Mouse (Mus musculus) urinary bladder, adult 2 months (tissue): ENCODE data around the gene Pnpla8. TPM values are rescaled to one million over a fixed set of nuclear protein-coding genes. Genes with fewer than 3 reads are reported as not detected.
A peak's percentile ranks its signal among the peaks of the same experiment; 100 is the strongest.
"Not testable (repeated sequence)": the region's sequence is repeated elsewhere in the genome, so short reads cannot be mapped to it uniquely, and the experiment has no call there.

Experiments
- DNase-seq: peaks from one replicate; pipeline ENCODE4 v3.0.0; 2022; ENCODE audit warnings: low spot score
- polyA plus RNA-seq: library from polyadenylated mRNA; depleted of rRNA; stranded (reverse); fragments of >200 nt; gene quantifications from 2 replicates; pipeline ENCODE4 v1.2.3, GENCODE M21; 2012

Pnpla8 gene
- polyA plus RNA-seq, 1 experiment, result 46.2 TPM

GRCm38 (mm10) chr12:44269311-44269831, 48.2 kb downstream of the Pnpla8 start:
- DNase-seq, result no peak

- DNase-seq, result no peak
Measured at GRCm38 (mm10) chr12:44274125-44274835, 53.1 kb downstream of the Pnpla8 start.

DNA sequence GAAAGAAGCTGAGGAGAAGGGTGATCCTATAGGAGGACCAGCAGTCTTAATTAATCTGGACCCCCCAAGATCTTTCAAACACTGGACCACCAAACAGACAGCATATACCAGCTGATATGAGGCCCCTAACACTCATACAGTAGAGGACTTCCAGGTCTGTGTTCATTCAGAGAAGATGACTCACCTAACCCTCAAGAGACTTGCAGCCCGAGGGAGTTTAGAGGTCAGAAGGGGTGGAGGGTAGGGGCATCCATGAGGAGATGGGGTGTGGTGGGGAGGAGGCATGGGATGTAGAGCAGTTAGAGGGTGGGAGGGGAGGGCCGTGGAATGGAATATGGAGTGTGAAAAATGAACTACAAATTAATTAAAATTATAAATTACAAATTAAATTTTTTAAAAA, 59.0 kb downstream of the Pnpla8 start:
- not testable (repeated sequence) for DNase-seq

- DNase-seq, result no peak
Measured at GRCm38 (mm10) chr12:44281534-44281933, 60.4 kb downstream of the Pnpla8 start.

DNA sequence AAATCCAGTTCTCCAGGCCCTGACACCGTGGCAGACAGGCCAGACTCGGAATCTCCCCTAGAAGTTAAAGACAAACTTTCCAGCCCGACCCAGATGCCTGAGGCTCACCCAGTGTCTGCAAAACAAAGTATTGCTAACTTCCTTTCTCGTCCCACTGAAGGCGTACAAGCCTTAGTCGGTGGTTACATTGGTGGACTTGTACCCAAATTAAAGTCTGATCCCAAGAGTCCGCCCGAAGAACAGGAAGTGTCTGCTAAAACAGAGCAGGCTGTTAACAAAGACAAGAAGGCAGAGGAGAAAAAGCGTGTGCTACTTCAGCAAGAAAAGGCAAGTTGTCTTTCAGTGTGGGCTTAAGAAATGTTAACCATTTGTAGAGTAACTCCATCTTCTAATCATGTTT, 62.2 kb downstream of the Pnpla8 start:
- DNase-seq, result no peak

DNA sequence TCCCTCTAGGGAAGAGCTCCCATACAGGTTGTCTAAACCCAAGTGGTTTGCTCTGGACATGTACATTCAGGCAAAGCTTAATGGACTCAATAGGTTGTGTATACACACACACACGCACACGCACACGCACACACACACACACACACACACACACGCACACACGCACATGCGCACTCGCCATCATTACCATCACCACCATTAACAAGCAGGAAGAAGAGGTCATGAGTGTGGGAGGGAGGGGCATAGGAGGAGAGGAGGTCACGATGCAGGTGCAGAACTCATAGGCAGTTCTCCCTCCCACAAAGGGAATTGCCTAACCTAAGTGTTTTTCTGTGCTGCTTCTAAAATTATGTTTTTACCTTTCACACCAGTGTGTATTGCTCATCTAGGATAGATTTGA, 65.8 kb downstream of the Pnpla8 start:
- no peak for DNase-seq

GRCm38 (mm10) chr12:44292281-44292680, 71.1 kb downstream of the Pnpla8 start:
- DNase-seq, result no peak

- no peak for DNase-seq
Measured at GRCm38 (mm10) chr12:44300793-44301192, 79.6 kb downstream of the Pnpla8 start.

DNA sequence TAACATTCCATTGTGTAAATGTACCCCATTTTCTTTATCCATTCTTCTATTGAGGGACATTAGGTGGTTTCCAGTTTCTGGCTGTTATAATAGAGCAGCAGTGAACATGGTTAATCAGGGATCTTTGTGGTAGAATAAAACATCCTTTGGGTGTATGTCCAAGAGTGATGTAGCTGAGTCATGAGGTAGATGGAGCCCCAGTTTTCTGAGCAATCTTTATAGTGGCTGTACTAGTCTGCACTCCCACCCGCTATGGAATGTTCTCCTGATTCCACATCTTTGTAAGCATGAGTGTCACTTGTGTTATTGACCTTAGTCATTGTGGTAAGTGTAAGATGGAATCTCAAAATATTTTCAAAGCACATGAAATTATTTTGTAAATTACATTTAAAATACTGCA, 82.8 kb downstream of the Pnpla8 start:
- DNase-seq, result no peak

DNA sequence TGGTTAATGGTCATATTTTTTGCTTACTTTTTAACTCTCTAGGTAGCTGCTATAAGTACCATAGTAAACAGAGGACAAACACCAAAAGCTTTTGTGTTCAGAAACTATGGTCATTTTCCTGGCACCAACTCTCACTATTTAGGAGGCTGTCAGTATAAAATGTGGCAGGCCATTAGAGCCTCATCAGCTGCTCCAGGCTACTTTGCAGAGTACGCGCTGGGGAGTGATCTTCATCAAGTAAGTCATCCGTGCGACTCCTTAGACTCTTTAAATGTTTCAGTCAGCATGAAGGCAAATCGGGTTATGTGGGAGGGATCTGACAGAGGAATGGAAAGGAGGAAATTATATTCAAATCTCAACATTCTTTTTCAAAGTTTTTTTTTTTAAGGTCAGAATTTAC, 83.7 kb downstream of the Pnpla8 start:
- no peak for DNase-seq

DNA sequence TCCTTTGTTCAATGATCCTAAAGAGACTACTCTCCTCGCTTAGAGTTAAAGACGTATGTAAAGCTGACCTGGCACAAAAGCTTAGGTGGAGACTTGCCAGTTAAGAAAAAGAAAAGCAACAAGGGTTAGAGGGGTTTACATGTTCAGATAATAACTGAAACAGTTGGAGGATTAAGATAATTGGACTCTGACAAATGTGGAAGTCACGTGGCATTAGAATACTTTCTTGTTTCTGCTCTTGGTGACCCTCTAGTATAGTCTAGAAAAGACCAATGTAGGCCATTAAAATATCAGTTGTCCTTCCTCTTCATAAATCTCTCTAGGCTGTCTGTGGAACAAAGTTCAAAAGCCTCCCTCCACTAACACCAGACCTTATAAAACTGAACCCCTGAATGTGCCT, 87.1 kb downstream of the Pnpla8 start:
- no peak for DNase-seq

DNA sequence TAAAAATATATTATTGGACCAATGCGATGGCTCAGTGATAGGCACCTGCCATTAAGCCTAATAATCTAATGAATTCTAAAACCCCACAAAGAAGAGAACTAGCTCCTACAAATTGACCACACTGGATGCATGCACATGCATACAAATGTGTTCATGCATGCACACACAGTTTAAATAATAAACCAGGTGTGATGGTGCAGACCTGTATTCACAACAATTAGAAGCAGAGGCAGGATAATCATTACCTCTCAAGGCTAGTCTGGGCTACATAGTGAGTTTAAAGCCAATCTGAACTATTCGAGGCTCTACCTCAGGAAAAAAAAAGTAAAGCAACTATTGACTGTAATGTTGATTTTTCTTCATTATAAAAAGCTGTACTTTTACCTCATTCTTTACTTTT, 94.0 kb downstream of the Pnpla8 start:
- DNase-seq, result no peak

DNA sequence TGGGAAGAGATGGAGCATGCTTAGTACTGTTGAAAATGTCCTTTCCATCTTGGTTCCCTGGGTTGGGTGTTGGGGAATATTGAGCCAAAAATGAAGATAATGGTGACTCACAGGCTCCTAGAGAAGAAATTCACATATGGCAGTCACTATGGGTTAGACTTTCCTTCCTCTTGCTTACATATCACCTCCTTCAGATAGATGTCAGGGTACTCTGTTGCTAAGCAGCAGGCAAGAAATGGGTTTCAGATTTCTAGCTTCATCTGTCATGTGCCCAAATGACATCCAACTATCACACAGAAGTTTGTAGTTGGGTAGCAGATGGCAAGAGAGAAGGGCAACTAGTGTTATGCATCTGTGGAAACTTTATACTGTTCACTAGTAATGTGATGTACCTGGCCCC, 103.9 kb downstream of the Pnpla8 start:
- no peak for DNase-seq

DNA sequence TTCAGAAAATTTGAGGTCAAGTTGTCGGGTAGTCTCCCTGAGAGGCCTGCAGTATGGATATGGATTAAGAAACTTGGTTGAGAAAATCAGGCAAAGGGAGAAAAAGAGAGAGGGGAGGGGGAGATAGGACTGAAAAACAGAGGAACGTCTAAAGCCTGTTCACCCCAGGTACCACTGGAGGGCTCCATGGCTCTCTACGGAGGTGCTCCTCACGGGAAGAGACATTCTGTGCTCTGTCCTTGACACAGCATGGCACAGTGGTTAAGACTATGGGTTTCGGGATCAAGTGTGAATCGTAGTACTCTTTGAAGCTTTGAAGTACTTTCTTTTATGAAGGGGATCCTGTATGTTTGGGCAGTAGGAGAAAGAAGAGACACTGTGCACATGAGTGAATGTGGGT, 106.3 kb downstream of the Pnpla8 start:
- no peak for DNase-seq

- peak; percentile 24 for DNase-seq
Measured at GRCm38 (mm10) chr12:44328381-44329315, 107.5 kb downstream of the Pnpla8 start, which contains the start of gene Nrcam. Gene Nrcam, plus strand, starts transcription at chr12:44328885.

DNA sequence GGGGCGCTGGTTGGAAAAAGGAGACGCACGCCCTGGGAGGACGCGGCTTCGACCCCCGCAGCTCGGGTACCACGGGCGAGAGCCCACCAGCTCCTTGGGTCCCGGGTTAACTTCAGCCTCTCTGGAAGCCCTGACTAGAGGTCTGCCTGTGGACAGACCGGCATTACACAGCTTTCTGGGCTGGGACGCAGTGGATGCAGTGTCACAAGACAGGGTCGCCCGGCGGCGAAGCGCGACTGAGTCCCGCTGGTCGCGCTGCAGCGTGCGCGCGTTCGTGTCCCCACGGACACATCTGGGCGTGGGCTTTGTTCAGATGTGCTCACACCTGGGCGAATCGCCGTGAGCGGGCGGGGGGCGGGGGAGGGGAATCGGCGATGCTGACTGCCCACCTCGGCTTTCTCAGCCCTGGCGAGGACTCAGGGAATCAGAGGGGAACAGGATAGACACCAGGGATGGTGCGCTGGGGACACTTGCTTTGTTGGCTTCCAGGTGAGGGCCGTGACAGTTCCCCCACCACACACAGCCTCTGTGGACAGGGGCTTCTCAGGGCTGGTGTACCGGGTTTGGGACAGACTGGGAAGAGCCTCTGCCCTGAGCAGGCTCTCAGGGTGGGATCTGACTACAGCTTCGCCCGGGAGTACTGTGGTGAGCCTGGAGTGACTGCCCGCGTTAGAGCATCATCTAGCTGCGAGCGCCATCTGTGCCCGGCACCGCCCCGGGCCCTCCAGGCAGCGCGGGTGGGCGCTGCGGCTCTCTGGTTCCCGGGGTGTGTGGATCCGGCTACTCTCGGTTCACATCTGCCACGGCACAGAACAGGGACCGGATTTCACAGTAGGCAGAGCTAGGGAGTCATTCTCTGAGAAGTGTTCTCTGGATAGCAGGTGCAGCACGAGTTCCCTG, 108.4 kb downstream of the Pnpla8 start:
- DNase-seq, result no peak

DNA sequence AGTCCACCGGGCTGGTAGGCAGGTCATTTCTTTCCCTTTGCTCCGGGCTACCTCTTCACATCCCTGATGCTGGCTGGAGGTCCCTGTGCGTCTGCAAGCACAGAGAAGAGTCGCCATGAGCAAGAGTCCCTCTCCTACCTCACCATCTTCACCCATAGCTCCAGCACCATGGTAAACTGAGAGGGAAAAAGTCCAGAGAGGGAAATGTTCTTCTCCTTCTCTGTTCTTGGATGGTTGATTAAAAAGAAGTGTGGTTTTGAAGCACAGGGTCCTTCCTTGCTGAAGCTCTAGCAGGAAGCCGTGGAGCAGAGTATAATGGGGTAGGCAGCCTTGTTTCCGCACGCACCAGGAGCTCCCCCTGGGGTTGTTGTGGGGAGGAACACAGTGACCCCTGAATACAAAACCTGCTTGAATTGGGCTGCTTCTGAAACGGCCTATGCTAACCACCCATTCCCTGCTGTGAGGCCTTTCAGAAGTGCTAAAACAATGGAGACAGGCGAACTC, 109.1 kb downstream of the Pnpla8 start:
- no peak for DNase-seq

GRCm38 (mm10) chr12:44337136-44337640, 116.0 kb downstream of the Pnpla8 start:
- DNase-seq, result no peak

- no peak for DNase-seq
Measured at GRCm38 (mm10) chr12:44338195-44338622, 117.0 kb downstream of the Pnpla8 start.

- no peak for DNase-seq
Measured at GRCm38 (mm10) chr12:44344075-44344474, 122.9 kb downstream of the Pnpla8 start.

DNA sequence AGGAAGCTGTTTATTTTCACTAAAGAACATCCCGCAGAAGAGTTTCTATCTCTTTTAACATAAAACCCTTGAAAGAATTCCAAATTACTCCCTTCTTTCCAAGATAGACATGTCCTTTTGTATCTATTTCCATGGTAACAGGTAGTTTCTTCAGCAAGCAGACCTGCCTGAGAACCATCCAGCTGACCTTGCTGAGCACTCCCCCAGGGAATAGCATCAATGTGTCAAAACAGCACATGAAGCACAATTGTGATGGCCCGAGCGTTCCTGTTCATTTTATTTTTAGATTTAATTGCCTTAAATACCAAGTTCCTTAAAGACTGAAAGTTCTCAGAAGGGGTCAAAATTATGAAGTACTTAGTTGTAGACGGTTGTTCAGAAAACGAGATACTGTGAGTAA, 124.1 kb downstream of the Pnpla8 start:
- DNase-seq, result no peak
